Mouse (Mus musculus) lung, postnatal 0 days (tissue): ENCODE data around the gene Arhgap28. TPM values are rescaled to one million over a fixed set of nuclear protein-coding genes. Genes with fewer than 3 reads are reported as not detected.

Experiments
- ATAC-seq: fragments of 200-750 bp; cut with Nextera tagmentation; 2 replicates; pipeline ENCODE4 v1.8.0; 2017; ENCODE audit warnings: moderate library complexity
- DNase-seq: peaks from one replicate; pipeline ENCODE4 v3.0.0-alpha.2; 2016; ENCODE audit warnings: low spot score
- H3K27ac ChIP-seq: fragments of 300-500 bp; sonication (generic); 2 replicates; pipeline ENCODE4 v1.5.1; 2014; ENCODE audit warnings: antibody characterized with exemption, mild to moderate bottlenecking, low read length, mixed read lengths
- H3K27me3 ChIP-seq: fragments of 300-500 bp; sonication (generic); replicated peaks from 2 replicates; pipeline ENCODE4 v1.6.1; 2014; ENCODE audit warnings: low read length, mixed read lengths; ENCODE audit not compliant: insufficient read depth
- H3K36me3 ChIP-seq: fragments of 300-500 bp; sonication (generic); 2 replicates; pipeline ENCODE4 v1.6.1; 2014; ENCODE audit warnings: low read length, mixed read lengths; ENCODE audit not compliant: insufficient read depth
- H3K4me1 ChIP-seq: fragments of 300-500 bp; sonication (generic); 2 replicates; pipeline ENCODE4 v1.6.1; 2014; ENCODE audit warnings: antibody characterized with exemption, low read depth, low read length, mixed read lengths; ENCODE audit not compliant: insufficient read depth
- H3K4me2 ChIP-seq: fragments of 300-500 bp; sonication (generic); replicated peaks from 2 replicates; pipeline ENCODE4 v1.6.1; 2014; ENCODE audit warnings: low read depth, mild to moderate bottlenecking, low read length, moderate library complexity, mixed read lengths
- H3K4me3 ChIP-seq: fragments of 300-500 bp; sonication (generic); 2 replicates; pipeline ENCODE4 v1.5.1; 2014; ENCODE audit warnings: low read depth, low read length
- H3K9ac ChIP-seq: fragments of 300-500 bp; sonication (generic); replicated peaks from 2 replicates; pipeline ENCODE4 v1.6.1; 2014; ENCODE audit warnings: low read depth, mild to moderate bottlenecking
- H3K9me3 ChIP-seq: fragments of 300-500 bp; sonication (generic); 2 replicates; pipeline ENCODE4 v1.6.1; 2016; ENCODE audit warnings: low read length, mixed read lengths
- CTCF ChIP-seq: IDR thresholded peaks from 2 replicates; pipeline ENCODE4 v1.5.1; 2016; ENCODE audit warnings: antibody characterized with exemption, mild to moderate bottlenecking
- EP300 ChIP-seq: IDR thresholded peaks from 2 replicates; pipeline ENCODE4 v1.6.1; 2016; ENCODE audit warnings: antibody characterized with exemption, mild to moderate bottlenecking, control low read depth
- WGBS: fragments of 180-500 bp; shearing (Covaris S2); extraction: QIAGEN DNeasy Blood & Tissue Kit; methylation state at CpG from one replicate; pipeline ENCODE4 v1.1.7; 2014; 5-methylcytosine and 5-hydroxymethylcytosine counted together
- polyA plus RNA-seq: library from polyadenylated mRNA; unstranded; fragments of >200 nt; fragmentation: Nextera tagmentation; extraction: Ambion mirVana; gene quantifications from 2 replicates; pipeline ENCODE4 v1.2.1, GENCODE M21; 2015

Arhgap28 gene
- polyA plus RNA-seq, 1 experiment from 2014 or later, result 13.3 TPM

- no peak overlapping the region for H3K4me2 ChIP-seq
- no peak overlapping the region for H3K4me3 ChIP-seq
- no peak for DNase-seq
- H3K9ac ChIP-seq, result no peak overlapping the region
- H3K4me1 ChIP-seq, result no peaks in the 10 kb centered on the region
- ATAC-seq, result no peak
- WGBS, result 90% methylated on average over 4 of the region's 4 CpGs
- no peaks in the 10 kb centered on the region for H3K36me3 ChIP-seq
- H3K27ac ChIP-seq, result no peak overlapping the region
- no peaks in the 10 kb centered on the region for H3K27me3 ChIP-seq
- H3K9me3 ChIP-seq, result no peaks in the 10 kb centered on the region
- no peak for TF ChIP-seq CTCF
- TF ChIP-seq EP300, result no peak
Observed at GRCm38 (mm10) chr17:68028519-68028918, 24.6 kb upstream of the Arhgap28 start.

- no peak for DNase-seq
- H3K9ac ChIP-seq, result no peak overlapping the region
- WGBS, result 72% methylated on average over 7 of the region's 7 CpGs
- no peaks in the 10 kb centered on the region for H3K4me1 ChIP-seq
- H3K4me2 ChIP-seq, result no peak overlapping the region
- ATAC-seq, result no peak
- no peaks in the 10 kb centered on the region for H3K27me3 ChIP-seq
- H3K36me3 ChIP-seq, result no peaks in the 10 kb centered on the region
- H3K27ac ChIP-seq, result no peak overlapping the region
- no peaks in the 10 kb centered on the region for H3K9me3 ChIP-seq
- no peak for TF ChIP-seq CTCF
- no peak for TF ChIP-seq EP300
- no peak overlapping the region for H3K4me3 ChIP-seq
Observed at GRCm38 (mm10) chr17:68024327-68024726, 20.4 kb upstream of the Arhgap28 start.

GRCm38 (mm10) chr17:68019466-68020065, 15.6 kb upstream of the Arhgap28 start:
- 35% methylated on average over 15 of the region's 15 CpGs for WGBS

DNA sequence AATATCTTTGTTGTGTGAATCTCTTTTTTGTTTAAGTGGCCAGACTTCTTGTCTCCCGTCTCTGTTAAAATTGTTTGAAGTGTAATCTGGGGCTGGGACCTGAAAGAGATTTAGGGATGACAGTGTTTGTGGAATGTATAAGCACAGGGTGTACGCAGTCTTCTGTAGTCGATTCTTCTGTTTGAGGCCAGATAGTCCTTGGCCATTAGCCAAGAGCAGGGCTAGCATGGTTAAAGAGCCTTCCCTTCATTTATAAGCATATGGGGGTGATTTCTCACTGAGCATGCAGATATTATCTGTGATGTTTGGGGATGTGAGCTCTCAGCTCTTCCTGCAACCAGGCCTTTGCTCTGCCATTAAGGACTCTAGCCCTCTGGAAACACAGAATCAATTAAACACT, 13.2 kb upstream of the Arhgap28 start:
- Histone ChIP-seq H3K4me1 (no peaks in the 10 kb centered on the region), H3K9me3 (no peaks in the 10 kb centered on the region), H3K4me3 (no peak overlapping the region), H3K4me2 (no peak overlapping the region), H3K27me3 (no peaks in the 10 kb centered on the region), H3K27ac (no peak overlapping the region), H3K9ac (no peak overlapping the region), H3K36me3 (no peaks in the 10 kb centered on the region)
- TF ChIP-seq EP300 (no peak), CTCF (no peak)
- DNase-seq, result no peak
- no peak for ATAC-seq
- 29% methylated on average over 3 of the region's 3 CpGs for WGBS

More at GRCm38 (mm10) chr17:68019466-68020065, 15.6 kb upstream of the Arhgap28 start:
- no peak for TF ChIP-seq EP300
- TF ChIP-seq CTCF, result no peak
- Histone ChIP-seq H3K4me2 (no peak overlapping the region), H3K4me3 (no peak overlapping the region), H3K27me3 (no peaks in the 10 kb centered on the region), H3K9me3 (no peaks in the 10 kb centered on the region), H3K4me1 (no peaks in the 10 kb centered on the region), H3K9ac (no peak overlapping the region), H3K36me3 (no peaks in the 10 kb centered on the region), H3K27ac (no peak overlapping the region)
- no peak for DNase-seq
- no peak for ATAC-seq

- H3K9me3 ChIP-seq, result no peaks in the 10 kb centered on the region
- no peaks in the 10 kb centered on the region for H3K27me3 ChIP-seq
- no peaks in the 10 kb centered on the region for H3K4me1 ChIP-seq
- H3K36me3 ChIP-seq, result no peaks in the 10 kb centered on the region
- TF ChIP-seq EP300 (no peak), CTCF (no peak)
- no peak overlapping the region for H3K4me2 ChIP-seq
- DNase-seq (peak; percentile 45), ATAC-seq (peak; percentile 67)
- 61% methylated on average over 5 of the region's 5 CpGs for WGBS
- H3K9ac ChIP-seq, result no peak overlapping the region
- H3K27ac ChIP-seq, result no peak overlapping the region
- H3K4me3 ChIP-seq, result no peak overlapping the region
Observed at GRCm38 (mm10) chr17:68011606-68012005, 7.7 kb upstream of the Arhgap28 start.

GRCm38 (mm10) chr17:68010041-68010440, 6.1 kb upstream of the Arhgap28 start:
- no peaks in the 10 kb centered on the region for H3K4me1 ChIP-seq
- no peaks in the 10 kb centered on the region for H3K27me3 ChIP-seq
- no peaks in the 10 kb centered on the region for H3K9me3 ChIP-seq
- DNase-seq (no peak), ATAC-seq (no peak)
- H3K27ac ChIP-seq, result no peak overlapping the region
- H3K36me3 ChIP-seq, result no peaks in the 10 kb centered on the region
- H3K9ac ChIP-seq, result no peak overlapping the region
- no peak overlapping the region for H3K4me2 ChIP-seq
- no peak overlapping the region for H3K4me3 ChIP-seq
- 92% methylated on average over 5 of the region's 5 CpGs for WGBS
- TF ChIP-seq EP300 (no peak), CTCF (no peak; the same call in 1 of the 2 replicates)
